Mouse (Mus musculus): ENCODE measurements around the gene Scrn2.

DNA sequence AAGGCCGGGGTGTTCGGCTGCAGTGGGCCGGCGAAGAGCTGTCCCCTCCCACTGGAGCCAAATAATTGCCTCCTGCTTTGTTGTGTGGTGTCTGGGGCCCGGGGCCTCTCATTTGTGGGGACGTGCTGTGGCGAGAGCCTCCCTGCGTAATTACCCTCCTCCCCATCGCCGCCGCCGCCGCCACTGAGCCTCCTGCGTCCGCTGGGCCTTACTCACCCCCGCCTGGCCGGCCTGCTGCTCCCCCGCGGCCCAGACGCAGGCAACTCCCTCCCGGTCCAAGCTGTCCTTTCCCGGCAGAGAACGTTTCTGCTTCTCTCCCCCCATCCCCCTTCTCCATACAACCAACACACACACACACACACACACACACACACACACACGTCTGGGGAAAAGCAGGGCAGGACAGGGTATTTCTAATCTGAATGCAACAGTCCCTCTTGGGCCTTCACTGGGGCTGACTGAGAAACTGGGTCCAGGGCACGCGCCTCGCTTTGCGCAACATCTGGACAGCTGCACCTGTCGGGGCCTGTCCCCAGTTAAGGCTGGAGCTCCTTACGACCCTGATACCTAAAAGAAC is 32.3 kb upstream of the Scrn2 start:
- TF ChIP-seq POLR2A (IDR thresholded peaks at IDR 0.05; ENCODE audit: low read depth, low read length) (no peak), CTCF (IDR thresholded peaks at IDR 0.05; ENCODE audit: extremely low read depth, insufficient read depth, insufficient read length, insufficient replicate concordance) (no peak)

All from spleen, adult 2 months (tissue).